Mouse (Mus musculus): ENCODE measurements around the gene Chchd1. TPM values are rescaled to one million over a fixed set of nuclear protein-coding genes. Genes with fewer than 3 reads are reported as not detected.

Chchd1 gene
- polyA plus RNA-seq, 1 experiment from 2014 or later: 204 TPM

GRCm38 (mm10) chr14:20723006-20723405, 20.2 kb downstream of the Chchd1 start:
- Histone ChIP-seq H3K27ac (replicated peaks; ENCODE audit: low read depth, low read length) (no peak overlapping the region), H3K36me3 (ENCODE audit: control insufficient read depth, insufficient read depth, low read length) (peaks cover 99% of the 10 kb centered on the region), H3K27me3 (replicated peaks; ENCODE audit: control insufficient read depth, insufficient read depth, low read length) (no peaks in the 10 kb centered on the region), H3K9ac (ENCODE audit: low read depth, low read length) (no peak overlapping the region), H3K9me3 (ENCODE audit: control insufficient read depth, low read length) (no peaks in the 10 kb centered on the region), H3K4me2 (ENCODE audit: low read depth, low read length) (no peak overlapping the region), H3K4me3 (ENCODE audit: low read depth, low read length) (no peak overlapping the region), H3K4me1 (ENCODE audit: control insufficient read depth, insufficient read depth, low read length) (no peaks in the 10 kb centered on the region)
- 92% methylated on average over 12 of the region's 12 CpGs for WGBS
- ATAC-seq (ENCODE audit: low read depth) (no peak), DNase-seq (ENCODE audit: low spot score) (no peak)

DNA sequence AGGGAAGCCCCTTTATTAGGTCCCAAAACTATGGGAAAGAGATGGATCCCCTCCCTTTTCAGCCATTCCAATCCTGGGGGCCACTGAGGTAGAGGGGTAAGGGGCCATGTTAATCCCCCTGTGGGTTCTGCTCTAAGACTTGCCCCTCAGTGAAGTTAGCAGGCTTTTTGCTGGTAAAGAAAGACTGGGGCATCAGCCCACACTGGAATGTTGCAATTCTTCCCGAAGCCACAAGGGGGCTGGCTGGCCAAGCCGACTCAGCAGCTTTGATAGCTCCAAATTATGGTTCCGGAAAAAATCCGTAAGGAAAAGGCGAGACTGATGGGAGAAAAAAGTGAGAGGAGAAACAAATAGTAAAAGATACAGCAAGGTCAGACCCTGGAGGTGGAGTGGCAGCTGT, 21.2 kb downstream of the Chchd1 start:
- peaks cover 99% of the 10 kb centered on the region for H3K36me3 ChIP-seq (ENCODE audit: control insufficient read depth, insufficient read depth, low read length)
- ATAC-seq (ENCODE audit: low read depth): no peak
- WGBS: 29% methylated on average over 5 of the region's 5 CpGs

DNA sequence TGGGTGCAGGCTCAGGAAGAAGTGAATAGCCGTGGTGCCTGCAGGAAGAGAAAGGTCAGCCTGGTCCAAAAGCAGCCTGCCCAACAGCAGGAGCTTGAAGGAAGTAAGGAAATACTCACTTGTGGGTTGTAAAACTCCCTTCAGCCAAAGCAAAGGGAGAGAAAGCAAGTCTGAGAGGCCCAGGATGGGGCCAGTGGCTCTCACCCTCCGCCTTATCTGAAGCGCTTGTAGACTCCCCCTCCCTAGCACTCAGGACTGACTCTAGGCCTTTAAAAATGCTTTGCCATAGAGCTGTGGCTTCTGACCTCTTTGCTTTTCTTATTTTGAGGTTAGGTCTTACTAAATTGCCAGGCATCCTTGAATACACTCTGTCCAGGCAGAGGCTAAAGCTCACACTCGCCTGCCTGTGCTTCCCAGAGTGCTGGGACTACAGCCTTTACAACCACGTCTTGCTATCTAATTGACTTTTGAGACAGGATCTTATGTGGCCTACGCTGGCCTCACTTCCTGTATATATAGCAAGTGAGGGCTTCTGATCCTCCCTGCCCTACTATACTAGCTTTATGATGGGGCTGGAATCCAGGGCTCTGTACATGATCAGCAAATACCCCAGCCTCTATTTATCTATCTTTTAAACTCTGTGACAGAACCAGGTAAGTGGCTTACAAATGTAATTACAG, 23.0 kb downstream of the Chchd1 start:
- Histone ChIP-seq H3K36me3 (ENCODE audit: control insufficient read depth, insufficient read depth, low read length) (peaks cover 98% of the 10 kb centered on the region), H3K4me1 (ENCODE audit: control insufficient read depth, insufficient read depth, low read length) (no peaks in the 10 kb centered on the region), H3K4me3 (ENCODE audit: low read depth, low read length) (no peak overlapping the region), H3K27ac (replicated peaks; ENCODE audit: low read depth, low read length) (no peak overlapping the region), H3K9me3 (ENCODE audit: control insufficient read depth, low read length) (no peaks in the 10 kb centered on the region), H3K9ac (ENCODE audit: low read depth, low read length) (no peak overlapping the region), H3K27me3 (replicated peaks; ENCODE audit: control insufficient read depth, insufficient read depth, low read length) (no peaks in the 10 kb centered on the region), H3K4me2 (ENCODE audit: low read depth, low read length) (no peak overlapping the region)
- 85% methylated on average over 6 of the region's 6 CpGs for WGBS
- ATAC-seq (ENCODE audit: low read depth): no peak
- no peak for DNase-seq (ENCODE audit: low spot score)

More for the DNA sequence above, 21.2 kb downstream of the Chchd1 start:
- Histone ChIP-seq H3K27me3 (replicated peaks; ENCODE audit: control insufficient read depth, insufficient read depth, low read length) (no peaks in the 10 kb centered on the region), H3K9ac (ENCODE audit: low read depth, low read length) (no peak overlapping the region; the same call in 1 of the 2 replicates), H3K27ac (replicated peaks; ENCODE audit: low read depth, low read length) (no peak overlapping the region), H3K4me1 (ENCODE audit: control insufficient read depth, insufficient read depth, low read length) (no peaks in the 10 kb centered on the region), H3K4me2 (ENCODE audit: low read depth, low read length) (no peak overlapping the region), H3K9me3 (ENCODE audit: control insufficient read depth, low read length) (no peaks in the 10 kb centered on the region), H3K4me3 (ENCODE audit: low read depth, low read length) (no peak overlapping the region)
- peak; percentile 64 for DNase-seq (ENCODE audit: low spot score)

DNA sequence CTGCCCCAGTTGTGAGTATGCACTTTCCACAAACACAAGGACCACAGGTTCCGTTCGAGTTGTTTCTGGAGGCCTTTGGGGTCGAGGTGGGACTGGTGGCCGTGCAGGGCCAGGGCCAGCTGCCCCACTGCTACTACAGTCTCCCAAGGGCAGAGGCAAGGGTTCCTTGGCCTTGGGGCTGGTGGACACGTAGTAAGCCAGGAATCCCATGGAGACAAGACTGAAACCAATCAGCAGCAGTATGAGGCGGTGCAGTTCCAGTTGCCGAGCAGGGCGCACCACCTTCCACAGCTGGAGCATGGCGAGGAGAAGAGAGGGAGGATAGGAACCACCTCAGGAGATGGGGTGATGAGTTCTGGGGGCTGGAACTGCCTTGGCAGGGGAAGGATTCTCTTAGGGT, 27.1 kb downstream of the Chchd1 start:
- H3K4me2 ChIP-seq (ENCODE audit: low read depth, low read length): no peak overlapping the region
- DNase-seq (ENCODE audit: low spot score) (no peak), ATAC-seq (ENCODE audit: low read depth) (no peak)
- no peak overlapping the region for H3K4me3 ChIP-seq (ENCODE audit: low read depth, low read length)
- peaks cover 77% of the 10 kb centered on the region for H3K36me3 ChIP-seq (ENCODE audit: control insufficient read depth, insufficient read depth, low read length)
- no peak overlapping the region for H3K27ac ChIP-seq (replicated peaks; ENCODE audit: low read depth, low read length)
- no peak overlapping the region for H3K9ac ChIP-seq (ENCODE audit: low read depth, low read length)
- H3K27me3 ChIP-seq (replicated peaks; ENCODE audit: control insufficient read depth, insufficient read depth, low read length): no peaks in the 10 kb centered on the region
- peaks cover 9% of the 10 kb centered on the region for H3K4me1 ChIP-seq (ENCODE audit: control insufficient read depth, insufficient read depth, low read length)
- H3K9me3 ChIP-seq (ENCODE audit: control insufficient read depth, low read length): no peaks in the 10 kb centered on the region
- 91% methylated on average over 9 of the region's 9 CpGs for WGBS

DNA sequence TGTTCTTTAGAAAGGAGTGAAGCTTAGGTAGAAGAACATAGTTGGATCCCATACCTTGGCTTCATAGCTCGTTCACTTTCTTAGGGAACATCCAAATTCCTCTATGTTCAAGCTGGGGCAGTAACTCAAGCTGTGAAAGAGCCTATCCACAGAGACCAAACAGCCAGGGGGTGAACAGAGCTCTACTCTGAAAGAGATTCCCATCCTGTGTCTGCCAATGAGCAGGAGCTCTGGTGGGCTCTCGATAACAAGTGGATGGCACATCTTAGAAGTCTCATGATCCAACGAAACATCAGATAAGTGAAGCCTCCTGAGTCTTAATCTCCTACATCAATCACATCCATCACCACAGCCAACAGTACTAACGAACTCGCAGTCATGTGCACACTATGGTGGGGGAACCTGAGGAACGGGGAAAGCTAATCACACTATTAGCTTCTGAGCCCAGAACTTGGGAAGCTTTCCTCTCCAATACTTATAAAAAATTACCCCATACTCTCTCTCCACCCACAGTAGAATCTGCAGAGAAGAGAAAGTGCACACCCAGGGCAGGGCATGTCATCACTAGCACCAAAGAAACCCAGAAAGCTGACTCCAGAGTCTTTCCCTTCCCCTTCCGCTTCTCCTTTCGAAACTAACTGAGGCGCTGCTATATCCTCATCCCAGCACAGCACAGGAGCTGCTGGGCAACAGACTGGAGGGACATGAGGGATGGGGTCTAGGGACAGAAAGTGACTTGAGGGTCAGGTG, 28.2 kb downstream of the Chchd1 start:
- no peak overlapping the region for H3K4me2 ChIP-seq (ENCODE audit: low read depth, low read length)
- no peaks in the 10 kb centered on the region for H3K9me3 ChIP-seq (ENCODE audit: control insufficient read depth, low read length)
- DNase-seq (ENCODE audit: low spot score) (no peak), ATAC-seq (ENCODE audit: low read depth) (no peak)
- no peaks in the 10 kb centered on the region for H3K27me3 ChIP-seq (replicated peaks; ENCODE audit: control insufficient read depth, insufficient read depth, low read length)
- H3K9ac ChIP-seq (ENCODE audit: low read depth, low read length): no peak overlapping the region
- H3K36me3 ChIP-seq (ENCODE audit: control insufficient read depth, insufficient read depth, low read length): peaks cover 76% of the 10 kb centered on the region
- H3K4me1 ChIP-seq (ENCODE audit: control insufficient read depth, insufficient read depth, low read length): peaks cover 13% of the 10 kb centered on the region
- WGBS: 85% methylated on average over 9 of the region's 9 CpGs
- no peak overlapping the region for H3K4me3 ChIP-seq (ENCODE audit: low read depth, low read length)
- H3K27ac ChIP-seq (replicated peaks; ENCODE audit: low read depth, low read length): no peak overlapping the region

DNA sequence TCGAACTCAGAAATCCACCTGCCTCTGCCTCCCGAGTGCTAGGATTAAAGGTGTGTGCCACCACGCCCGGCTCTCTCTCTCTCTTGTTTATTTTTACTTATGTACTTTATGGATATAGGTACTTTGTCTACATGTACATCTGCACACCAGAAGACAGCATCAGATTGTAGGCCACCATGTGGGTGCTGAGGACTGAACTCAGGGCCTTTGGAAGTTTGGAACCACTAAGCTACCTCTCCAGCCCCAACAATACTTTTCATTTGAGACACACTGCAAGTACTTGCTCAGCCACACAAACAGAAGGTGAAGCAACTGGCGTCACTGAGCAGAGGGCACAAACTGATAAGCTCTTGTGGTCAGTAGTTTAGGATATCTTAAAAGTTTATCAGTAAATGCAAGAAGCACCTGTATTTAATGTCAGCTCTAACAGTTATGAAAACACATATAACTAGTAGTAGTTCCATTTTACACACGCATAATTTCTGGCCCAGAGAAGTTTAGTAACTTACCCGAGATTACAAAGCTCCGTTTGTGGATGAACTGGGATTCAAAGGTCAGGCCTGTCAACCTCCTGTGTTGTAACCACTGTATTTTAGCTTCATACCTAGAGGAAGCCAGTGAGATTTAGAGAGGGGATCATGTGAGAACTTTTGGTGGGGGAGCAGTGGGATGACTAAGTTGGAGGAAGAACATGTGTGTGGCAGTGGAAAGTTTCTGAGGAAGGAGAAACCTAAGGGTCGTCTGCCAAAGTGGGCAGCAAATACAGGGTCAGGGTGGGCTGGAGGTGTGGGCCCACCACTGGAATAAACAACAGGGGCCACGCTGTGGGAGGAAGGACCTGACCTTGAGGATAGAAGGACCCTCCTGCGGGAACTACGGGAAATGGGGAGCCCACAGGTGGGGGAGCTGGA, 30.5 kb downstream of the Chchd1 start:
- 46% methylated on average over 12 of the region's 12 CpGs for WGBS
- ATAC-seq (ENCODE audit: low read depth): no peak
- peaks cover 70% of the 10 kb centered on the region for H3K36me3 ChIP-seq (ENCODE audit: control insufficient read depth, insufficient read depth, low read length)

GRCm38 (mm10) chr14:20733952-20734774, 31.4 kb downstream of the Chchd1 start, which contains the start of gene Ndst2:
Gene Ndst2 (minus strand): TSS chr14:20734562.
- peak; percentile 96 for DNase-seq (ENCODE audit: low spot score)
- peak within 1 kb of the TSS; percentile 84 for H3K4me3 ChIP-seq (ENCODE audit: low read depth, low read length)
- no peaks in the 10 kb centered on the region for H3K27me3 ChIP-seq (replicated peaks; ENCODE audit: control insufficient read depth, insufficient read depth, low read length)
- H3K27ac ChIP-seq (replicated peaks; ENCODE audit: low read depth, low read length): peak within 1 kb of the TSS; percentile 88
- H3K36me3 ChIP-seq (ENCODE audit: control insufficient read depth, insufficient read depth, low read length): peaks cover 70% of the 10 kb centered on the region
- peak; percentile 99 for ATAC-seq (ENCODE audit: low read depth)
- H3K4me1 ChIP-seq (ENCODE audit: control insufficient read depth, insufficient read depth, low read length): peaks cover 13% of the 10 kb centered on the region
- under 1% methylated on average over 24 of the region's 81 CpGs for WGBS
- peak within 1 kb of the TSS; percentile 95 for H3K9ac ChIP-seq (ENCODE audit: low read depth, low read length)
- H3K4me2 ChIP-seq (ENCODE audit: low read depth, low read length): peak within 1 kb of the TSS; percentile 66
- no peaks in the 10 kb centered on the region for H3K9me3 ChIP-seq (ENCODE audit: control insufficient read depth, low read length)

More for the DNA sequence above, 30.5 kb downstream of the Chchd1 start:
- Histone ChIP-seq H3K4me1 (ENCODE audit: control insufficient read depth, insufficient read depth, low read length) (peaks cover 13% of the 10 kb centered on the region), H3K27me3 (replicated peaks; ENCODE audit: control insufficient read depth, insufficient read depth, low read length) (no peaks in the 10 kb centered on the region), H3K9me3 (ENCODE audit: control insufficient read depth, low read length) (no peaks in the 10 kb centered on the region), H3K4me3 (ENCODE audit: low read depth, low read length) (peak overlapping the region; percentile 84), H3K4me2 (ENCODE audit: low read depth, low read length) (peak overlapping the region; percentile 66), H3K27ac (replicated peaks; ENCODE audit: low read depth, low read length) (peak overlapping the region; percentile 88), H3K9ac (ENCODE audit: low read depth, low read length) (peak overlapping the region; percentile 95)
- no peak for DNase-seq (ENCODE audit: low spot score)
